Mouse (Mus musculus) forebrain, embryonic 13.5 days (tissue): ENCODE results near the gene Galr3. TPM values are rescaled to one million over a fixed set of nuclear protein-coding genes. Genes with fewer than 3 reads are reported as not detected.

Experiments used
- ATAC-seq: fragments of 200-750 bp; cut with Nextera tagmentation; 2 replicates; pipeline ENCODE4 v1.8.0; 2017
- H3K27ac ChIP-seq: fragments of 300-500 bp; sonication (generic); 2 replicates; pipeline ENCODE4 v1.5.1; 2015; ENCODE audit warnings: inconsistent platforms, mild to moderate bottlenecking, moderate library complexity
- H3K27me3 ChIP-seq: fragments of 300-500 bp; sonication (generic); 2 replicates; pipeline ENCODE4 v1.6.1; 2015; ENCODE audit warnings: mild to moderate bottlenecking, inconsistent platforms
- H3K36me3 ChIP-seq: fragments of 300-500 bp; sonication (generic); 2 replicates; pipeline ENCODE4 v1.6.1; 2015; ENCODE audit warnings: mild to moderate bottlenecking, inconsistent platforms; ENCODE audit not compliant: poor library complexity, severe bottlenecking
- H3K4me1 ChIP-seq: fragments of 300-500 bp; sonication (generic); 2 replicates; pipeline ENCODE4 v1.6.1; 2015; ENCODE audit warnings: inconsistent platforms
- H3K4me2 ChIP-seq: fragments of 300-500 bp; sonication (generic); 2 replicates; pipeline ENCODE4 v1.6.1; 2015; ENCODE audit warnings: inconsistent platforms, mild to moderate bottlenecking, moderate library complexity
- H3K4me3 ChIP-seq: fragments of 300-500 bp; sonication (generic); 2 replicates; pipeline ENCODE4 v1.5.1; 2015; ENCODE audit warnings: mild to moderate bottlenecking, inconsistent platforms
- H3K9ac ChIP-seq: fragments of 300-500 bp; sonication (generic); 2 replicates; pipeline ENCODE4 v1.6.1; 2015; ENCODE audit warnings: mild to moderate bottlenecking, inconsistent platforms
- H3K9me3 ChIP-seq: fragments of 300-500 bp; sonication (generic); replicated peaks from 2 replicates; pipeline ENCODE4 v1.6.1; 2016; ENCODE audit warnings: inconsistent platforms
- WGBS: fragments of 180-500 bp; shearing (Covaris S2); methylation state at CpG from one replicate; pipeline ENCODE4 v1.1.7; 2015; 5-methylcytosine and 5-hydroxymethylcytosine counted together
- microRNA-seq: library from miRNA; unstranded; fragments of <30 nt; microRNA quantifications from one replicate; pipeline ENCODE4, GENCODE M21; 2016
- polyA plus RNA-seq: library from polyadenylated mRNA; unstranded; fragments of >200 nt; fragmentation: Nextera tagmentation; extraction: Ambion mirVana; gene quantifications from 2 replicates; pipeline ENCODE4 v1.2.1, GENCODE M21; 2015

Gene Galr3
- polyA plus RNA-seq, 1 experiment from 2014 or later = not detected

DNA sequence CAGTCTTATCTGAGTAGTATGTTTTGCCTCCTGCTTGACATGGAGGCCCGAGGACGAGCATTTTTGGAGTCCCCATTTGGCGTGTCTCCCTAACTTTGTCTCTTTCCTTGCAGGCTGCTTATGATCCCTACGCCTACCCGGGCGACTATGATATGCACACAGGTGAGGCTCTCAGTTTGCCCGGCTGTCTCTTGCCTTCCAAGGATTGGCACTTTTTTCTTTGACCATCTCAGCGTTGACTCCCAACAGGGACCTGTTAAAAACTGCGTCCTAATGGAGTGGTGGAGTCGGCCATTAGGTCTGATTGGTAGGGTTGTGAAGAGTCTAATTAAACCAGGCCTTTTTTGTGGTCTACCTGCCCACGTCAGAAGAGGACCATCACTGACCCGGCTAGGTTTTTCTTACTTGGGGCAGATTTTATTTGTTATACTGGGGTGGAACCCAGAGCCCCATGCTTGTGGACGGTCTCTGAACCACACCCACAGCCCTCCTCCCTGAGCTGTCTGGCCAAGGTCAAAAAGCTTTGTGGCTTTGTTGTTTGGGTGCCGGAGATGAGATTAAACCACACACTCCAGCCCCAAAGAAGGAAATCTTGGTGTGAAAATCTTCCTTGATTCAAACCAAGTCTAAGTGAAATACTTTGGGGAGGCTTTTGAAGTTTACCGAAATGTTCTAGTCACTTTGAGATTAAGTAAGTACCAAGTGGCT is 34.1 kb downstream of the Galr3 start:
- peak overlapping the region; percentile 96 for H3K4me2 ChIP-seq
- H3K9ac ChIP-seq = peak overlapping the region; percentile 83
- H3K27ac ChIP-seq = no peak overlapping the region
- peak overlapping the region; percentile 96 for H3K4me3 ChIP-seq
- 40% methylated on average over 15 of the region's 15 CpGs for WGBS
- H3K4me1 ChIP-seq = peaks cover 23% of the 10 kb centered on the region
- peaks cover 43% of the 10 kb centered on the region for H3K36me3 ChIP-seq
- no peaks in the 10 kb centered on the region for H3K9me3 ChIP-seq
- H3K27me3 ChIP-seq = no peaks in the 10 kb centered on the region
- ATAC-seq = no peak; the same call in 1 of the 2 replicates

DNA sequence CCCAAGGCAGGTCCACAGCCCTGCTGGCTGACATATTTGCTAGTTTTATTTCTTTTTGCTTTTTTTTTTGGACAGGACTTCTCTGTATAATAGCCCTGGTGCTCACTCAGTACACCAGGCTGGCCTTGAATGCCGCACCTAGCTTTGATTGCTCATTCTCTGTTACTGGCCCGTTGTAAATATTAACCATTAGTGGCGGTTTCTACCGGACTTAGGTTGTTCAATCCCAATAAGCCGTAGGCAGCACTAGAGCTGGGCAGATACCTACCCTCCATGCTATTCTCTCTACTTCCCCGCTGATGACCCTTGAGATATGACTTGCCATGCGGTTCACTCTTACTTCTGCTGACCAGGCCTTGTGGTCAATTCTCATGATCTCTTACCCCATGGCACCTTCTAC is 37.9 kb downstream of the Galr3 start:
- Histone ChIP-seq H3K4me3 (no peak overlapping the region), H3K4me1 (peaks cover 16% of the 10 kb centered on the region), H3K9ac (no peak overlapping the region), H3K9me3 (no peaks in the 10 kb centered on the region), H3K36me3 (peaks cover 81% of the 10 kb centered on the region), H3K4me2 (no peak overlapping the region), H3K27ac (no peak overlapping the region), H3K27me3 (no peaks in the 10 kb centered on the region)
- WGBS = 97% methylated on average over 7 of the region's 7 CpGs
- no peak for ATAC-seq

DNA sequence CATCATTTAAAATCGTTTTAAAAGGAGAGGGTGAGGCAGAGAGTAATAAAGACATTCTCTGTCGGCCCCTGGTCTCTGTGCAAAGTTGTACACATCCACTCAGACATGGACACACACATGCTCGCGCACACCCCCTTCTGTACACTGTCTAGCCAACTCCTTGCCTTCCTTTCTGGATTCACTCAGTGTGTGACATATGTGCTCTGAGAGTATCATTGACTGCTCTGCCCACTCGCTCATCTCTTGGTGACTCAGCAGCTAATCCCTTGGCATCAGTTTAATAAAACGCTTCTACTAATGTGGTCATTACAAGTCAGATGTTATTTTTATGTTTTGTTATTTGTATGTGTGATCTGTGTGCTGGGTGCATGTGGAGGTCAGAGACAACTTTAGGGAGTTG is 50.6 kb downstream of the Galr3 start:
- Histone ChIP-seq H3K27ac (no peak overlapping the region), H3K4me3 (no peak overlapping the region), H3K4me1 (no peaks in the 10 kb centered on the region), H3K9me3 (no peaks in the 10 kb centered on the region), H3K36me3 (peaks cover 90% of the 10 kb centered on the region), H3K27me3 (no peaks in the 10 kb centered on the region), H3K9ac (no peak overlapping the region), H3K4me2 (no peak overlapping the region)
- ATAC-seq = no peak
- 93% methylated on average over 6 of the region's 6 CpGs for WGBS

Small RNA genes lying within 50 kb of the gene (microRNA-seq; reads per million reads assigned to microRNA genes)
- 2.1 reads per million for gene Mir6956

Other genes with a start within 250 kb of the Galr3 start
- 0.92 and 0.93 TPM in 2 replicates for gene Card10, start 238.8 kb upstream of the Galr3 start, polyA plus RNA-seq
- gene Cdc42ep1, start 199.3 kb upstream of the Galr3 start, polyA plus RNA-seq = 5.0 and 5.5 TPM in 2 replicates
- not detected in 2 replicates for gene Lgals2, start 186.4 kb upstream of the Galr3 start, polyA plus RNA-seq
- 50.3 and 53.7 TPM in 2 replicates for gene Gga1, start 164.7 kb upstream of the Galr3 start, polyA plus RNA-seq
- gene Gm49510, start 142.2 kb upstream of the Galr3 start, polyA plus RNA-seq = 0.15 and 0.16 TPM in 2 replicates
- gene Sh3bp1, start 142.1 kb upstream of the Galr3 start, polyA plus RNA-seq = 3.7 and 5.4 TPM in 2 replicates
- 54.4 and 55.5 TPM in 2 replicates for gene Pdxp, start 128.0 kb upstream of the Galr3 start, polyA plus RNA-seq
- 91.7 and 110 TPM in 2 replicates for gene Lgals1, start 115.2 kb upstream of the Galr3 start, polyA plus RNA-seq
- gene Nol12, start 107.0 kb upstream of the Galr3 start, polyA plus RNA-seq = 50.3 and 59.3 TPM in 2 replicates
- gene Triobp, start 94.2 kb upstream of the Galr3 start, polyA plus RNA-seq = 35.6 and 39.2 TPM in 2 replicates
- 546 and 569 TPM in 2 replicates for gene H1f0, start 13.4 kb upstream of the Galr3 start, polyA plus RNA-seq
- gene Ankrd54, start 21.0 kb downstream of the Galr3 start, polyA plus RNA-seq = 53.0 and 53.9 TPM in 2 replicates
- gene Eif3l, start 33.3 kb downstream of the Galr3 start, polyA plus RNA-seq = 207 and 215 TPM in 2 replicates
- 5.4 and 6.5 TPM in 2 replicates for gene Micall1, start 67.0 kb downstream of the Galr3 start, polyA plus RNA-seq
- gene Polr2f, start 99.1 kb downstream of the Galr3 start, polyA plus RNA-seq = 300 and 353 TPM in 2 replicates
- 12.1 and 13.7 TPM in 2 replicates for gene 1700088E04Rik, start 99.4 kb downstream of the Galr3 start, polyA plus RNA-seq
- gene Sox10, start 123.4 kb downstream of the Galr3 start, polyA plus RNA-seq = 0.45 and 0.49 TPM in 2 replicates
- 68.1 and 74.3 TPM in 2 replicates for gene Pick1, start 187.3 kb downstream of the Galr3 start, polyA plus RNA-seq
- 0.96 and 1.3 TPM in 2 replicates for gene Gm49486, start 187.5 kb downstream of the Galr3 start, polyA plus RNA-seq
- gene Slc16a8, start 212.9 kb downstream of the Galr3 start, polyA plus RNA-seq = 0.09 and 0.39 TPM in 2 replicates
- gene Baiap2l2, start 243.7 kb downstream of the Galr3 start, polyA plus RNA-seq = 0.63 and 2.1 TPM in 2 replicates